Mouse (Mus musculus): ENCODE results near the gene Fam183b. TPM values are rescaled to one million over a fixed set of nuclear protein-coding genes. Genes with fewer than 3 reads are reported as not detected.
A peak's percentile ranks its signal among the peaks of the same experiment; 100 is the strongest.
"Not testable (repeated sequence)": the region's sequence is repeated elsewhere in the genome, so short reads cannot be mapped to it uniquely, and the experiment has no call there.

The Fam183b gene
- under 1 TPM in 1 of 2 experiments, not detected in 1; 0.52 TPM for total RNA-seq (2021)
- long read RNA-seq, experiment 1 = 0 reads
- long read RNA-seq, experiment 2 = 0 reads

GRCm38 (mm10) chr11:58801558-58802228 is at the start of gene Fam183b:
Gene Fam183b (minus strand): TSS chr11:58801960.
- no peak for DNase-seq (ENCODE audit: low spot score in 2 of 2)

- DNase-seq (ENCODE audit: low spot score in 2 of 2) = no peak
Observed at GRCm38 (mm10) chr11:58849731-58850130, 48.0 kb upstream of the Fam183b start.

- DNase-seq (ENCODE audit: low spot score in 2 of 2) = no peak
Observed at GRCm38 (mm10) chr11:58847636-58848035, 45.9 kb upstream of the Fam183b start.

DNA sequence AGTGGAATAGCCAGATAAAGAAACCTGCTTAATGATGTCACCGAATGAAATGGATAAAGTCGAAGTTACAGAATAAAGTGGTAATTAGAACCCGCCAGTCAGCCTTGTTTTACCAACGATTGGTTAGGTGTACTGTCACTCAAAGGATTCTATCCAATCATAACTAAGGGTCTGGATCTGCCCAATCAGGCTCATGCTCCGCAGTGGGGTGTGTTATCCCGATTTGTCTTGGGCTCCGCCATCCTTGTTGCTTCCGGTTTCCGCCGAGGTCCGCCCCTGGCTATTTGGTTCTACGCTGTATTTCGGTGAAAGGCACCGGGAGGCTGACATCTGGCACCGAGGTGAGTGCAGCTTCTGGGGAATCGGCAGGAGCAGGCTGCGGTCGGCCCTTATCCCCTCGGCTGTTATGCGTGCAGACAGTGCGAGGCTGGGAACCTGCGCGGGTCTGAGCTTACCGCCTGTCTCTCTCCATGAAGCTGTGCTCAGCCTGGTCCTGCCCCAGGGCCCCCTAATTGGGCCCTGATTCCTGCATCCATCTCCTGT is 45.2 kb upstream of the Fam183b start, which contains the start of gene Gm12258:
Gene Gm12258 (plus strand): TSS at position 240 of the 543 bp plus-strand sequence.
- DNase-seq (ENCODE audit: low spot score in 2 of 2) = peak; percentile 46 to 77

- DNase-seq (ENCODE audit: low spot score in 2 of 2) = not testable (repeated sequence)
Observed at GRCm38 (mm10) chr11:58838951-58839350, 37.2 kb upstream of the Fam183b start, which contains the start of gene Olfr311. Gene Olfr311 (plus strand): TSS chr11:58839251.

DNA sequence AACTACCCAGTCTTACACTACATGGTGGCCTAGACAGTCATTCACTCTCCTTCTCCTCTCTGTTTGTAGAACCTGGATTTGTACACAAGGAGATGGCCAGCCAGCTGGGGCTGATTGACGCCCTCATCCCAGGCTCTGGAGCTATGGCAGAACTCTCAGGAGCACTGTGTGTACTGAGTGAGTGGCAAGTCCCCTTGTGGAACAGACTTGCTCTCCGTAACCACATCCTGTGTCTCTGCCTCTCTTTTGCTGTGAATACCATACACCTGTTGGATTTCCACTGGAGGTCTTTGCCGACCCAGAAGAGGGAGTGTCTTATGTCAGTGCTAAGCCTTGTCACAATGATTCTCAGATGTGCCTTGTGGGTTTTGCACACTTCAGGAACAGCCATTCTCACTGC is 30.8 kb upstream of the Fam183b start:
- not testable (repeated sequence) for DNase-seq (ENCODE audit: low spot score in 2 of 2)

- DNase-seq (ENCODE audit: low spot score in 2 of 2) = no peak
Observed at GRCm38 (mm10) chr11:58829764-58830163, 28.0 kb upstream of the Fam183b start.

- not testable (repeated sequence) for DNase-seq (ENCODE audit: low spot score in 2 of 2)
Observed at GRCm38 (mm10) chr11:58828937-58829336, 27.2 kb upstream of the Fam183b start, which contains the start of gene Olfr312. Gene Olfr312 (plus strand): TSS chr11:58829237.

DNA sequence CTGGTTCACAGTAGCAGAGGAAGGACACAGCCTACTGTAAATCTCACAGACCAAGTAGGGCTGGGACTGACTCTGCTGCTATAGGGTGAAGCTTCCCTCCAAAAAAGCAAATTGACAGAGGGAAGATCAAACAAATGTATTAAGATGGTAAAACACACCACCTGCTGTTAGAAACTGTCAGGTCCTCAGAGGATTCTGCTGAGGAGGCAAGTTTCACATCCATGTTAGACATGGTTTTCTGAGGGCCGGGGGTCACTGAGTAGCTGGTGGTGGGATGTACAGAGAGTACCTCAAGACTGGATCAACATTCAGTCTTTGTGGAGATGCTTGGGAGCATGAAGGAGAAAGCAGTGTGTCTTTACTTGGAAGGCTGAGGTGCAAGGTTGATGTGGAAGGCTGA is 13.9 kb upstream of the Fam183b start:
- no peak for DNase-seq (ENCODE audit: low spot score in 2 of 2)

GRCm38 (mm10) chr11:58814700-58815099 is 12.9 kb upstream of the Fam183b start, which contains the start of gene Olfr313:
Gene Olfr313 (plus strand): TSS chr11:58815000.
- DNase-seq (ENCODE audit: low spot score in 2 of 2) = not testable (repeated sequence)

GRCm38 (mm10) chr11:58812001-58812400 is 10.2 kb upstream of the Fam183b start:
- DNase-seq (ENCODE audit: low spot score in 2 of 2) = no peak

GRCm38 (mm10) chr11:58804393-58804792 is 2.6 kb upstream of the Fam183b start:
- DNase-seq (ENCODE audit: low spot score in 2 of 2) = no peak

DNA sequence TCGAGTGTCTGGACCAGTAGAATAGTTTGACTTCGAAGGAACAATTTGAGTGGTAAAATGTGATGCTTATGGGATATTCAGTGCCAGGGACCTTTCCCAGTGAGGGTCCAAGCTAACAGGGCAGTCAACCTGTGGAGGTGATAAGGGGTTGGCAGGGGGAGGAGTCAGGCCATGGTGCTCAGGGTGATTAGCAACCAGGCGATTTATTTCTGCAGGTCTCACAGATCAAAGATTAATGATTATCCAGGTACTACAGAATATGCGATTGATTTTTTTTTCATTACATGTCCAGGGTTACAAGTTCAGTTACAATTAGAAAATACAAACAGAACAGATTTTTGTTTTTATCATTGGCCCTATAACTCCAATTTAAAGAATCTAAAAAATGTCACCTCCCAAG is 2.1 kb upstream of the Fam183b start:
- no peak for DNase-seq (ENCODE audit: low spot score in 2 of 2)

DNA sequence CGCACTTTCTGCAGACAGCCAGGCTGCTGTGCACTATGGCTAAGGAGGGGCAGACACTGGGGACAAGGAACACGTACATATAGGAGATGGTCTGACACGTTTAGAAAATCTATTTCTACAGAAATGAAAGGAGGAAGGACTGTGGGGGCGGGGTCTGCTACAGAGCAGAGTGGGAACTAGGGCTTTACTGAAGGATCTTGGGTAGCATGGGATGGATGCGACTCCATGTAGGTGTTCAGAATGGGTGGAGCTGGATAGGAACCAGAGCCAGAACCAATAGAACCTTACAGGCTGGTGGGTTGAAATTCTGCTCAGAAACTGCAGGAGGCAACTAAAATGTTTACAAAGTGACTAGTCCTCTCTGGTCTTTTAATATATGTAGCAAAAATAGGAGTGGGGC is 2.0 kb downstream of the Fam183b start:
- no peak for DNase-seq (ENCODE audit: low spot score in 2 of 2)

DNA sequence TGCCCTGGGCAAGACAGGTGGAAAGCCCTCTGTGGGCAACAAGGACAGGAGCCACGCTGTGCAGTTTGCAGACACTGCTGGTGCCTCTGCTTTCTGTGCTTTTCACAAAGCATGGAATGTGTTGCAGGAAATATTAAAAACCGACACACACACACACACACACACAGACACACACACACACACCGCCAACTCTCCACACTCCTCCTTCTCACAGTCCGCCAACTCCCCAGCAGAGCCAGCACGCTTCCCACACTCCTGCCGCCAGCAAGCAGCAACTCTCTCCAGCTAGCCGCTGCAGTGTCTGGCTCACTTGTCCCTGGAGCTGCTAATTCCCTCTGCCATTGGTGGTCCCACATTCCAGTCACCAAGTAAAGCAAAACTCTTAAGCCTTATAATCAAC is 4.9 kb downstream of the Fam183b start:
- DNase-seq (ENCODE audit: low spot score in 2 of 2) = no peak

GRCm38 (mm10) chr11:58795856-58796255 is 5.9 kb downstream of the Fam183b start:
- no peak for DNase-seq (ENCODE audit: low spot score in 2 of 2)

- no peak for DNase-seq (ENCODE audit: low spot score in 2 of 2)
Observed at GRCm38 (mm10) chr11:58790646-58791045, 11.1 kb downstream of the Fam183b start.

DNA sequence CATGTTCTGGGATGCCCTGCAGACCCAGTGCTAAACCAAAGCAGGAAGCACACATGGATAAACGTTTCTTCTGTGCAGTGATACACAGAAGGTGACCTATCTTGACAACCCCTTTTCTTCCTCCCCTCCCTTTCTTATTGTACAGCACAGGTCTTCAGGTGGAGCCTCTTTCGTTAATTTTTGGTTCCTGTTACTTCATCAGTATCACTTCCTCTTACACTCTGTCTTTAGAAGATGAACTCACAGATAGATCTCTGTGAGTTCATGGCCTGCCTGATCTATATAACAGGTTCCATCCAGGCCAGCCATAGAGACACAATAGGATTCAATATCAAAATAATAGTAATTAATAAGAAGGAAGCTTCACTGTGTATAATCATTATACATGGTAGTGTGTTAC is 11.7 kb downstream of the Fam183b start:
- no peak for DNase-seq (ENCODE audit: low spot score in 2 of 2)

DNA sequence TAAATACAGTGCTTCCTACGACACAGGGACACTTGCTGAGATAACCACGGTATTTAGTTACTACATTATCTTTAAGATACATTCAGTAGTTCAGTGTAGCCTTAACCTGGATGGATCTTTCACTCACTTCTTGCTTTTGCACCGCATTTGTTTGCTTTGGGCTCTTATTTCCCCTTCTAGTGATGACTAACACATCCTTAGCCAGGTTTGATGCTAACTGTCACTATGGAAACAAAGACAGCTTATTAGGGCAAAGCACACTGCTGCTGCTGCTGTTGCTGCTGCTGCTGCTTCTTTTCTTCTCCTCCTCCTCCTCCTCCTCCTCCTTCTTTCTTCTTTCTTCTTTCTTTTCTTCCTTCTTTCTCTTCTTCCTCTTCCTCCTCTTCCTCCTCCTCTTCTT is 12.2 kb downstream of the Fam183b start:
- DNase-seq (ENCODE audit: low spot score in 2 of 2) = no peak

GRCm38 (mm10) chr11:58788346-58788745 is 13.4 kb downstream of the Fam183b start:
- no peak for DNase-seq (ENCODE audit: low spot score in 2 of 2)

DNA sequence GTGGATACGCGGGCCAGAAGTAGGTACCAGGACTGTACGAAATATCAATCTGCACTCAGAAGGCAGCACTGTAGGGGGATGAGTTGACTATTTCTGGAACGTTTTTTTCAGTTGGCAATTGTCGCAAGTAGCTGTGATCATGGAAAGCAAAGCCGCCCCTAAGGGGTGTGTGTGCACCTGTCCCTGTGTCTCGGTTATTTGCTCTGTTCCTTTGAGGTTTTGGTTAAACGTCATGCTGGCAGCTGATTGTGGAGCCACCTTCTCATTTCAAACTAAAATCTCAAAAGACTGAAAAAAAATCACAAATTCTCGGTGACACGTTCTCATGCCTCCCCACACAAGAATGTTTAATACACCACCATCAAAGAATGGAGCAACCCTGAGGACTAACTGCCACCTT is 14.1 kb downstream of the Fam183b start:
- no peak for DNase-seq (ENCODE audit: low spot score in 2 of 2)

DNA sequence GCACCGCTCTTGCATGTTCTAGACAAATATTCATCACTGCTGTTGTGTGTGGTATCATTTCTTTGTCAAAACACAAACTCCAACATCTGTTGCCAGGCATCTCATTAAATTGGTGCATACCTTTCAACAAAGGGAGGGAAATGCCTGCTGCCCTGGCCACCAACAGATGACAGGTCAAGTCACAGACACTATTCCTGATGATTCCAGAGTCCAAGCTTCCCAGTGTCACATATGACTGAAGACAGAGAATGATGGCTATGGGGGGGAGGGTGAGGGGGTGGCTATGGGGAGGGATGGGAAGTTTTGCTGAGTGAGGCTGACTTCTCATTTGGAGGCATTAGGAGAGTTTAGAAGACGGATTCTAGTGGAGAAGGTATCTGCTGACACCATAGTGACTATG is 17.6 kb downstream of the Fam183b start:
- no peak for DNase-seq (ENCODE audit: low spot score in 2 of 2)

Measured in gastrocnemius, postnatal 4 days (tissue).